Mouse (Mus musculus) frontal cortex, postnatal 14 days (tissue): ENCODE measurements around the gene Gm3893.
"Not testable (repeated sequence)": the region's sequence is repeated elsewhere in the genome, so short reads cannot be mapped to it uniquely, and the experiment has no call there.

Experiments
- DNase-seq, 2 experiments: peaks; one replicate each; pipeline ENCODE4 v3.0.0; 2022; ENCODE audit warnings: low spot score in 2 of 2

The Gm3893 gene

GRCm38 (mm10) chr4:42090907-42091306, at the start of gene Gm3893:
Gm3893 (plus strand) TSS chr4:42091207.
- DNase-seq: not testable (repeated sequence)

- DNase-seq: not testable (repeated sequence)
Measured at GRCm38 (mm10) chr4:42114517-42114916, 23.5 kb downstream of the Gm3893 start, which contains the start of gene Gm13304. Gm13304 (plus strand) TSS chr4:42114817.
